Mouse (Mus musculus) liver, adult 2 months (tissue): ENCODE data around the gene Ndn.

Experiments
- CTCF ChIP-seq: fragments of 200-500 bp; IDR thresholded peaks from 2 replicates; pipeline ENCODE4 v1.5.1; 2011; ENCODE audit warnings: low read depth, low read length, control low read depth
- POLR2A ChIP-seq: fragments of 200-500 bp; IDR thresholded peaks from 2 replicates; pipeline ENCODE4 v1.6.1; 2011; ENCODE audit warnings: low read length, control low read depth; ENCODE audit not compliant: insufficient read depth; ENCODE audit errors: extremely low read depth

DNA sequence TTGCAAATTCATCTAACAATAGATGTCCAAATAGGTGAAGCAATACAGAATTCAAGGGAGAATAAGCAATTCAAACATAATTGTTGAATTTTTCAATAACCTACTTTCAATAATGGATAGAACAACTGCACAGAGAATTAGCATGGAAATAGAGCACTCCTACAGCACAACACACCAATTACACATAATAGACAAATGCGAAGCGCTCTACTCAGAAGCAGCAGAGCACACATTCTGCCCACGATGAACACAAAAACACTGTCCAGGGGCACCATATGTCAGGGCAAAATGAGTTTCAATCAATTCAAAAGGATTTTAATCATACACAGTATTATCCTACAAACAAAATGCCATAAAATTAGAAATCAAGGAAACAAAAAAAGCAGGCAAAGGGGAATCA is 43.9 kb upstream of the Ndn start:
- TF ChIP-seq CTCF (no peak), POLR2A (no peak)
